Mouse (Mus musculus) liver, postnatal 0 days (tissue): Measurements from ENCODE around the gene Dct. TPM values are rescaled to one million over a fixed set of nuclear protein-coding genes. Genes with fewer than 3 reads are reported as not detected.

ENCODE experiments used
- ATAC-seq: fragments of 200-750 bp; cut with Nextera tagmentation; 2 replicates; pipeline ENCODE4 v1.8.0; 2017; ENCODE audit warnings: mild to moderate bottlenecking, moderate library complexity
- DNase-seq: peaks from one replicate; pipeline ENCODE4 v3.0.0-alpha.2; 2016
- H3K27ac ChIP-seq: fragments of 300-500 bp; sonication (generic); 2 replicates; pipeline ENCODE4 v1.5.1; 2014; ENCODE audit warnings: antibody characterized with exemption, moderate library complexity, mild to moderate bottlenecking, low read depth
- H3K27me3 ChIP-seq: fragments of 300-500 bp; sonication (generic); 2 replicates; pipeline ENCODE4 v1.6.1; 2014; ENCODE audit warnings: low read length, control low read depth, mixed read lengths; ENCODE audit not compliant: insufficient read depth
- H3K36me3 ChIP-seq: fragments of 300-500 bp; sonication (generic); replicated peaks from 2 replicates; pipeline ENCODE4 v1.6.1; 2014; ENCODE audit warnings: mild to moderate bottlenecking, control low read depth, low read length, moderate library complexity, mixed read lengths; ENCODE audit not compliant: insufficient read depth
- H3K4me1 ChIP-seq: fragments of 300-500 bp; sonication (generic); 2 replicates; pipeline ENCODE4 v1.6.1; 2014; ENCODE audit warnings: antibody characterized with exemption, mild to moderate bottlenecking, control low read depth; ENCODE audit not compliant: insufficient read depth
- H3K4me2 ChIP-seq: fragments of 300-500 bp; sonication (generic); 2 replicates; pipeline ENCODE4 v1.6.1; 2014; ENCODE audit warnings: low read depth, mild to moderate bottlenecking, low read length, moderate library complexity, mixed read lengths
- H3K4me3 ChIP-seq: fragments of 300-500 bp; sonication (generic); 2 replicates; pipeline ENCODE4 v1.5.1; 2014; ENCODE audit warnings: low read depth, low read length
- H3K9ac ChIP-seq: fragments of 300-500 bp; sonication (generic); replicated peaks from 2 replicates; pipeline ENCODE4 v1.6.1; 2014; ENCODE audit warnings: mild to moderate bottlenecking, moderate library complexity
- H3K9me3 ChIP-seq: fragments of 300-500 bp; sonication (generic); 2 replicates; pipeline ENCODE4 v1.6.1; 2016; ENCODE audit warnings: mild to moderate bottlenecking, control low read depth, low read length, mixed read lengths
- CTCF ChIP-seq: sonication (generic); IDR thresholded peaks from 2 replicates; pipeline ENCODE4 v1.5.1; 2016; ENCODE audit warnings: antibody characterized with exemption, low read depth
- EP300 ChIP-seq: IDR thresholded peaks from 2 replicates; pipeline ENCODE4 v1.6.1; 2016; ENCODE audit warnings: antibody characterized with exemption, low read depth, mild to moderate bottlenecking
- WGBS: fragments of 180-500 bp; shearing (Covaris S2); extraction: QIAGEN DNeasy Blood & Tissue Kit; methylation state at CpG from one replicate; pipeline ENCODE4 v1.1.7; 2014; ENCODE audit not compliant: insufficient replicate concordance; 5-methylcytosine and 5-hydroxymethylcytosine counted together
- polyA plus RNA-seq: library from polyadenylated mRNA; unstranded; fragments of >200 nt; fragmentation: Nextera tagmentation; extraction: Ambion mirVana; gene quantifications from 2 replicates; pipeline ENCODE4 v1.2.1, GENCODE M21; 2015

Dct gene
- polyA plus RNA-seq, 1 experiment from 2014 or later: 1.0 TPM

DNA sequence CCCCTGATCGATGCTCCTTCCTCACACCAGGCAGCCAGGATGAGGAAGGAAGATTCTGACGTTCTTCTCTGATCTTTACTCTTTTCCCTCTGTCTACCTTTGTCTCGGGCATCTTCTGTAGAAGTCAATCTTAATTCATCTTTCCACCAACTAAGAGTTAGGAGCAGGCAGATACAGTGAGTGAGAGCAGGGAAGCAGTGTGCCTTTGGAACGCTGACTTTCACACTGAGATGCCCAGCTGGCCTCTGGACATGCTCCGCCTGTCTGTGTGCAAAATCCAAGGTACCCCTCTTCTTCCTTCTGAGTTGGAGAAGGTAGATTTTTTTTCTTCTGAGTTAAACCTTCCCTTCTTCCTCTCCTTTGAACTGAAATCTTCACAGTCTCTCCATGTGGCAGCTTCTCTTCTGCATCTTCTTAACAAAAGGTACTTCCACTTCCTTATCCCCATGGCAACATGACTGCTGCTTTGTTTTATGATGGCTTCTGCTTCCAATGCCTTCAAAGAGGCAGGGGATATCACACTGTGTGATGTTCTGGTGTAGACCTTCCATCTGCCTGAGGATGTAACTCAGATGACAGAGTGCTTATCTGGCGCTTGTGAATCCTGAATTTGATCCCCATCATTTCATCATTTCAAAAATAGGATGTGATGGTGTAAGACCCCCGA lies 9.9 kb upstream of the Dct start:
- Histone ChIP-seq H3K4me1 (no peaks in the 10 kb centered on the region), H3K4me3 (no peak overlapping the region), H3K27ac (no peak overlapping the region), H3K9ac (no peak overlapping the region), H3K4me2 (no peak overlapping the region), H3K27me3 (no peaks in the 10 kb centered on the region), H3K9me3 (no peaks in the 10 kb centered on the region), H3K36me3 (no peaks in the 10 kb centered on the region)
- ATAC-seq: no peak
- TF ChIP-seq EP300: no peak
- TF ChIP-seq CTCF: no peak
- DNase-seq: no peak
- 75% methylated on average over 7 of the region's 7 CpGs for WGBS

DNA sequence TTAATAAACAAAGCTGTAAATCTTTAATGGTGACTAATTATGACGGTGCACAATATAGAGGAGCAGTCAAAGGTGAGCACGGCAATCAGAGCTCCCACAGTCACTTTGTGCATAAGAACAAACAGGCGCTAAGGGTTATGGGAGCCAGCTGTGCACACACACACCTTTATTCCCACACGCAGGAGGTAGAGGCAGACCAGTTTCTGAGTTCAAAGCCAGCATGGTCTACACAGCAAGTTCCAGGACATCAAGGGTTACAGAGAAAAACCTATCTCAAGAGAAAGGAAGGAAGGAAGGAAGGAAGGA lies 6.5 kb upstream of the Dct start:
- Histone ChIP-seq H3K27me3 (peaks cover 2% of the 10 kb centered on the region; the same call in 1 of the 2 replicates), H3K27ac (no peak overlapping the region), H3K36me3 (no peaks in the 10 kb centered on the region), H3K9ac (no peak overlapping the region), H3K4me1 (no peaks in the 10 kb centered on the region), H3K4me2 (no peak overlapping the region), H3K9me3 (no peaks in the 10 kb centered on the region), H3K4me3 (no peak overlapping the region)
- TF ChIP-seq EP300 (no peak), CTCF (no peak)
- 75% methylated on average over 4 of the region's 4 CpGs for WGBS
- DNase-seq (no peak), ATAC-seq (no peak)

- Histone ChIP-seq H3K9ac (no peak overlapping the region), H3K27me3 (peaks cover 4% of the 10 kb centered on the region; the same call in 1 of the 2 replicates), H3K9me3 (no peaks in the 10 kb centered on the region), H3K27ac (no peak overlapping the region), H3K4me3 (no peak overlapping the region), H3K36me3 (no peaks in the 10 kb centered on the region), H3K4me2 (no peak overlapping the region), H3K4me1 (no peaks in the 10 kb centered on the region)
- TF ChIP-seq CTCF (no peak), EP300 (no peak)
- 84% methylated on average over 25 of the region's 25 CpGs for WGBS
- DNase-seq (no peak), ATAC-seq (no peak)
These were observed 5.9 kb upstream of the Dct start for GRCm38 (mm10) chr14:118057696-118058580.

DNA sequence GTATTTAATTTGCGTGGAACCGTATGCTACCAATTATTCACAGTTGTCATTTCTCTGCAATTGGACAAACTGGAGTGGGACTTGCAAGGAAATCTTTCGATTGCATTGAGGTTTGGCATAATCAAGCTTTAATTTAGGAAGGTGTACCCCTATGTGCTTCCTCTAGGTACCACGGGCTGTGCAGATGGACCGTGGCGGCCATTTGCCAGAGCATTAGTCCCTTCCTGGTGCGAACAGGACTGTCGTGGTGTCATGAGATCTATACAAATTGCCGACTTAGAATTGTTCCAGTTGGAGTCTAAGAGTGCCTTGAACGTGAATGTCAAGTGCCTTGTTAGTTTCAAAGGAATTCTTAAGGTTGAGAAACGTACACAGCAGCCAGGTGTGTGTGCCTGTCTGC lies 726 bp upstream of the Dct start:
- H3K36me3 ChIP-seq: no peaks in the 10 kb centered on the region
- H3K27me3 ChIP-seq: peaks cover 18% of the 10 kb centered on the region; the same call in 1 of the 2 replicates
- H3K9ac ChIP-seq: no peak overlapping the region
- no peak overlapping the region for H3K4me2 ChIP-seq
- H3K9me3 ChIP-seq: no peaks in the 10 kb centered on the region
- DNase-seq (no peak), ATAC-seq (no peak)
- peaks cover 5% of the 10 kb centered on the region; the same call in 1 of the 2 replicates for H3K4me1 ChIP-seq
- no peak overlapping the region for H3K27ac ChIP-seq
- H3K4me3 ChIP-seq: no peak overlapping the region
- TF ChIP-seq CTCF: no peak
- TF ChIP-seq EP300: no peak
- WGBS: 79% methylated on average over 11 of the region's 11 CpGs

DNA sequence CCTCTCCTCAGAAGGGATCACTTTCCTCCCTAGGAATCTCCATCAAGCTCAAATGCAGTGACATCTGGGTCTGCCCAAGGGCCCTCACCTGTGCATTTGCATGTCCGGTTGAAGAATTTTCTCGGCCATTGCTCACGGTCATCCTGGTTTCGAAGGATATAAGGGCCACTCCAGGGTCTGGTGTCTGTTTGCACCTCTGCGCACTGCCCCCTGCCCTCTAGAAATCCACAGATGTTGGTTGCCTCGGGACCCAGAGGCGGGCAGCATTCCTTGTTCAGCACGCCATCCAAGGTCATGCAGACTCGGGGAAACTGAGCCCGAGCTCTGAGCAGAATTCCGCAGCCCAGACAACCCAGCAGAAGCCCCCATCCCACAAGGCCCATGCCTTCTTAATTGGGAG lies 648 bp downstream of the Dct start:
- no peaks in the 10 kb centered on the region for H3K36me3 ChIP-seq
- no peak overlapping the region for H3K27ac ChIP-seq
- no peak overlapping the region for H3K4me3 ChIP-seq
- H3K4me1 ChIP-seq: peaks cover 5% of the 10 kb centered on the region; the same call in 1 of the 2 replicates
- H3K4me2 ChIP-seq: no peak overlapping the region
- TF ChIP-seq CTCF (no peak), EP300 (no peak)
- 80% methylated on average over 11 of the region's 11 CpGs for WGBS
- peaks cover 18% of the 10 kb centered on the region; the same call in 1 of the 2 replicates for H3K27me3 ChIP-seq
- no peak overlapping the region for H3K9ac ChIP-seq
- no peak for ATAC-seq
- H3K9me3 ChIP-seq: no peaks in the 10 kb centered on the region
- no peak for DNase-seq

- ATAC-seq (peak; percentile 54; the same call in 1 of the 2 replicates), DNase-seq (peak; percentile 56)
- Histone ChIP-seq H3K4me3 (no peak overlapping the region), H3K36me3 (no peaks in the 10 kb centered on the region), H3K27me3 (peaks cover 18% of the 10 kb centered on the region; the same call in 1 of the 2 replicates), H3K9me3 (no peaks in the 10 kb centered on the region), H3K27ac (no peak overlapping the region), H3K4me1 (peaks cover 5% of the 10 kb centered on the region; the same call in 1 of the 2 replicates), H3K4me2 (no peak overlapping the region), H3K9ac (no peak overlapping the region)
- TF ChIP-seq CTCF (no peak), EP300 (no peak)
- WGBS: 80% methylated on average over 12 of the region's 12 CpGs
These were observed 1.1 kb downstream of the Dct start for GRCm38 (mm10) chr14:118050990-118051389.
